Mouse (Mus musculus): ENCODE measurements around the gene Eme1. TPM values are rescaled to one million over a fixed set of nuclear protein-coding genes. Genes with fewer than 3 reads are reported as not detected.
"Not testable (repeated sequence)": the region's sequence is repeated elsewhere in the genome, so short reads cannot be mapped to it uniquely, and the experiment has no call there.

The Eme1 gene
- total RNA-seq (2017): 12.4 and 20.9 TPM in 2 replicates

DNA sequence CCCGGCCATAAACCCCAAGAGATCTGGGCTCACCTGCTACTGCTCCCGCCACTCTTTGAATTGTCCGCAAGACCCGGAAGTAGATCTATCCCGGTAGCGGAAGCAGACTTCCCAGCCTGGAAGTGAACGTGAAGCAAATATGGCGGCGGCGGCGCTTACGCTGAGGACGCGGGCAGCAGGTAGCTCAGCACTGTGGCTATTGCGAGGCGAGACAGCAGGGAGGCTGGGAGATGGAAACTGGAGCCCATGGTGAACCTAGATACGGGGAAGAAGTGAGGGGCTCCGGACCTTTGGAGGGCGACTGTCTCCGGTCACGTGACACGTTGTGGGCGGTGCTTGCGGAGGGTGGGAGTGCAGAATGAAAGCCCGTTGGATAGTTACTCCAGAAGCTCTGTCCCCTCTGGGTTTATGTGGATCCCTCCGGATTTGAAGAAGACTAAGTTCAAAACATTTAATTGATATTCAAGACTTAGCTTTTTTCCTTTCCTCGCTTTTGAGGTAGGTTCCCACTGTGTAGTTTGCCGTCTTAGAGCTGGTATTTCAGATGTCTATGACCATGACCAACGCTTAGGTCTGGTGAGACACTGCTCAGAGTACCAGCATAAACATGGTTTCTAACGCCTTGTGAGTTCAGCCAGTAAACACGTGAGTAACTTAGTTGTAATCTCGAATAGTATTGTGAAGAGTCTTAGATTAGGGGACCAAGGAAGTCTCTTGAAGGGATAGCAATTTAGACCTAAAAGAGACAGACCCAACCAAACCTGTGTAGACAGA lies at the start of gene Eme1, which contains the start of gene Mrpl27:
Gene Eme1, minus strand, starts transcription at position 302 of the 774 bp plus-strand sequence.
Gene Mrpl27, plus strand, starts transcription at position 105 of the 774 bp plus-strand sequence.
- peak; percentile 91 to 93 for ATAC-seq (replicated peaks in 1 of 2; ENCODE audit: insufficient read depth in 1 of 2, low FRiP score in 2 of 2, low TSS enrichment in 1 of 2, low read depth in 1 of 2, poor library complexity in 2 of 2, severe bottlenecking in 2 of 2)

DNA sequence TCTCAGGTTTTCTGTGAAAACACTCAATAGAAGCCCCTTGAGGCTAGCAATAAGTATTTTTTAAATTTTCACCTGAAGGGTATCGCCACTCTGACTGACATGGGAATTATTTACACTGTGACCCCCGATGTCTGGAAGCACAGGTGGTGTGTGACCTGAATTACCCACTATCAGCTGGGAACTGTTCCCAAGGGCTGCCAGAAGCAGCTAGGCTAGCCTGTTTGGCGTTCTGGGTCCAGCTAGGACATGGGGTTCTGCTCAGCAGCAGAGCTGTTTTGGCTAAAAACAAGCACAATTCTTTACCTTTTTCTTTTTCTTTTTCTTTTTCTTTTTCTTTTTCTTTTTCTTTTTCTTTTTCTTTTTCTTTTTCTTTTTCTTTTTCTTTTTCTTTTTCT lies 48.4 kb upstream of the Eme1 start:
- ATAC-seq (replicated peaks in 1 of 2; ENCODE audit: insufficient read depth in 1 of 2, low FRiP score in 2 of 2, low TSS enrichment in 1 of 2, low read depth in 1 of 2, poor library complexity in 2 of 2, severe bottlenecking in 2 of 2): no peak

DNA sequence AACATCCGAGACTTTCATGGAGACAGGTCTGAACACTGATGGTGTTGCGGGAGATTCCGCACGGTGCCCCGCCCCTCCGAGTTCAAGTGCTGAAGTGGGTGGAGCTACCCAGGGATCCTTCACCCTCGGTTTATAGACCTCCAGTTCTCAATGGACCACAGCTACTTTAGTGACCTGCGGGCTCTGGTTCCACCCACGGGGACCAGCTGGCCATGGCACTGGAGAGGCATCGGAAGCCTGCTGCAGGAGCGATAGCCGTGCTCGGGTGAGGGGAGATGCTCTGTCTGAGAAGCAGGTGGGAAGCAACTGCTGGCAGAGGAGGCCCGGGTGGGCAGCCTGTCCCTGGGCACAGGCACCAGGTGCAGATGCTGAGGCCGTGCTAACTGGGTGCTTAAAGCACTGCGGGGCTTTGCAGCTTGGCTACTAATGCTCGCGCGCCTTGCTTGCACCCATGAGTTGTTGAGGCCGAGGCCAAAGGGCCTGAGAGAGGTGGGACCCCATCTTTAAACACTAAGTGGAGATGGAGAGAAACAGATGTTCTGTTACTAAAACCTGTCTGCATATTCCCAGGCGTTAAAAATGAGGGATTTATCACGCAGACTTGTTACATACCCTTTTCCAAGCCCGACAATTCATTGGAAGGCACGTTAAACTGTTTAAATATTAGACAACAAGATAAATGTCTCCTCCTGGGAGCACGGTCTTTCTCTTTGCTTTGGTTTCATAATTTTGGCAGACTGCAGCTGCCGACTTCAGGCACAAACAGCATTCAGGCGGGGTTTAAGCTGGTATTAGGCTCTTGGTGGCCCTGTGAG lies 47.8 kb upstream of the Eme1 start:
- no peak for ATAC-seq (replicated peaks in 1 of 2; ENCODE audit: insufficient read depth in 1 of 2, low FRiP score in 2 of 2, low TSS enrichment in 1 of 2, low read depth in 1 of 2, poor library complexity in 2 of 2, severe bottlenecking in 2 of 2)

- ATAC-seq (replicated peaks in 1 of 2; ENCODE audit: insufficient read depth in 1 of 2, low FRiP score in 2 of 2, low TSS enrichment in 1 of 2, low read depth in 1 of 2, poor library complexity in 2 of 2, severe bottlenecking in 2 of 2): no peak
These were observed 45.6 kb upstream of the Eme1 start for GRCm38 (mm10) chr11:94699399-94699798.

DNA sequence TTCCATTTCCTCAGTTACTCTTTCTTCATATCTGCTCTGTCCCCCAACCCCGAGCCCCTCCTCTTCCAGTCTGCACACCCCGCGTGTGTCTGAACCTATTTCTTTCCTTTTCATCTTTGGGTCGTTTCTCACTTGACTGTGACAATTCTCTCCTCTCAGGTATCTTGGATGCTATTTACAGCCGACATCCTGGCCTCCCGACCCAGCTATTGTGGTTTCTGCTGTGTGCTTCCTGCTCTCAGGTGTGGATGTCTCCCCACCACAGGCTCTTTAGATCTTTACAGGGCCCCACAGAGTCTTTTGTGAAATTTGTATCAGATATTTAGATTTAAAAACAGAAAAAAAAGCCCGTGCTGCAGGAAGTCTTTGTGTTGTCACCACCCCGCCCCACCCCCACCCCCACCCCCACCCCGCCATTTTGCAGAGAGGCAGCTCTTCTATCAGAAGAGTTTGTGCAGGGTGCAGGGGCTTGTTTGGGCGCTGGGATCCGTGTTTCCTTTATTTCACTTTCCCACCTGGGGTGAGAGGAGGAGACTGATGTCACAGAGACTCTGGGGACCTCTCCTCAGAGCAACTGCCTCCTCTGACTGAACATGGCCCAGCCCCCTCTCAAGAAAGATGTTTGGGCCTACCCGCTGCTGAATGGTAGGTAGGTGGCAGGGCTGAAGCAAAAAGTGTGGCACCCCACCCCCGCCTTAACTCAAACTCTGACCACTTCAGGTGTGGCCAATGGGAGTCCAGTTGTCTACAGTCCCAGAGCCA lies 44.1 kb upstream of the Eme1 start:
- ATAC-seq (replicated peaks in 1 of 2; ENCODE audit: insufficient read depth in 1 of 2, low FRiP score in 2 of 2, low TSS enrichment in 1 of 2, low read depth in 1 of 2, poor library complexity in 2 of 2, severe bottlenecking in 2 of 2): no peak

DNA sequence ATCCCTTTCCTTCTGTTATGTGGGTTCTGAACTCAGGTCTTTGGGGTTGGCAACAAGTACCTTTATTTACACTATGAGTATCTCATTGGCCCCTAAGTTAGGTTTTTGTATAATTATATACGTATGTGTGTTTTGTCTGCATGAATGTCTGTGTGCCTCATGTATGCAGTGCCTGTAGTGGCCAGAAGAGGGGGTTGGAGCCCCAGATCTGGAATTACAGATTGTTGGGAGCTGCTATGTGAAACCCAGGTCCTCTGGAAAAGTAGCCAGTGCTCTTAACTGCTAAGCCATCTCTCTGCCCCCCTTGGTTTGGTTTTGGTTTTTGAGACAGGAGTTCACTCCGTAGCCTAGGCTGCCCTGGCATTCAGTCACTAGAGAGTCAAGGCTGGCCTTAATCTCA lies 43.4 kb upstream of the Eme1 start:
- ATAC-seq (replicated peaks in 1 of 2; ENCODE audit: insufficient read depth in 1 of 2, low FRiP score in 2 of 2, low TSS enrichment in 1 of 2, low read depth in 1 of 2, poor library complexity in 2 of 2, severe bottlenecking in 2 of 2): no peak

DNA sequence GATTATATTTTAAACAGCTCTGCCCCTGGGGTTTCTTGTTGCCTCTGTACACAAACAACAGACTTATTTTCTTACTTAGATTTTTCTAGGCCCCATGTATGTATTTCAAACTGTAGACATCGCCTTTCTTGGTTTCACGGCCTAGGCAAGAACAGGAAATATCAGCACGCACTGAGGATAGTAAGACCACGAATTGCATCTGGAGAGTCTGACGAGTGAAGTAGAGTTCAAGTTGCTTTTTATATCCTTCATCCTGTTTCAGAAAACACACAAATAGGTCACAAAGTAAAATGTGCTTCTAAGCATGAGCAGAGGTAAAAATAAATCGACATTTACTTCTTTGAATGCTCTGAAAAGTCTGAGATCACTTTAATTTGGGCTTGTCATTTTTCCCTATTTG lies 41.7 kb upstream of the Eme1 start:
- no peak for ATAC-seq (replicated peaks in 1 of 2; ENCODE audit: insufficient read depth in 1 of 2, low FRiP score in 2 of 2, low TSS enrichment in 1 of 2, low read depth in 1 of 2, poor library complexity in 2 of 2, severe bottlenecking in 2 of 2)

DNA sequence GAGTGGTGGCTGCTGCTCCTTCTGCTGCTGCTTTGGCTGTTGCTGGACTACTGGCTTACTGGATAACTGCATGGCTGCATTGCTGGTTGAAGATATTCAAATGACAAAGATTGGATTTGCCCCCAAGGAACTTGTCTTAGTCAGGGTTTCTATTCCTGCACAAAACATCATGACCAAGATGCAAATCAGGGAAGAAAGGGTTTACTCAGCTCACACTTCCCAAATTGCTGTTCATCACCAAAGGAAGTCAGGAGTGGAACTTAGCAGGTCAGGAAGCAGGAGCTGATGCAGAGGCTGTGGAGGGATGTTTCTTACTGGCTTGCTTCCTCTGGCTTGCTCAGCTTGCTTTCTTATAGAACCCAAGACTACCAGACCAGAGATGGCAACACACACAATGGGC lies 38.7 kb upstream of the Eme1 start:
- ATAC-seq (replicated peaks in 1 of 2; ENCODE audit: insufficient read depth in 1 of 2, low FRiP score in 2 of 2, low TSS enrichment in 1 of 2, low read depth in 1 of 2, poor library complexity in 2 of 2, severe bottlenecking in 2 of 2): not testable (repeated sequence)

DNA sequence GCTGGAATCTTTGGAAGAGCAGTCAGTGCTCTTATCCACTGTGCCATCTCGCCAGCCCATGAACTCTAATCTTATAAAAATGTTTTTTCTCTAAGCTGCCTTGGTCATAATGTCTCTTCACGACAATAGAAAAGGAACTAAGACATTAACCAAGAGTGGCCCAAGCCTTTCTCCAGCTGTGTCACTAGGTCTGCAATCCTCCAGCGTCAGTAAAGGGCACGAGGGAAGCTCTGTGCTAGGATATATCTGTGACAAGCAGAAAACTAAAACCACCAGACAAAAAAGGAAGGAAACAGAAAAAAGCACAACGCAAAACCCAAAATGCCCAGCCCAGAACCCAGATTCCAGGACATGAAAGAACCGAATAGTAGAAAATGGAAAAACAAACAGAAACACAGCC lies 33.4 kb upstream of the Eme1 start:
- peak in 1 of 2 experiments; percentile 39; a peak in 1 of 4 replicates for ATAC-seq (replicated peaks in 1 of 2; ENCODE audit: insufficient read depth in 1 of 2, low FRiP score in 2 of 2, low TSS enrichment in 1 of 2, low read depth in 1 of 2, poor library complexity in 2 of 2, severe bottlenecking in 2 of 2)

GRCm38 (mm10) chr11:94682427-94682826 lies 28.7 kb upstream of the Eme1 start:
- ATAC-seq (replicated peaks in 1 of 2; ENCODE audit: insufficient read depth in 1 of 2, low FRiP score in 2 of 2, low TSS enrichment in 1 of 2, low read depth in 1 of 2, poor library complexity in 2 of 2, severe bottlenecking in 2 of 2): no peak

DNA sequence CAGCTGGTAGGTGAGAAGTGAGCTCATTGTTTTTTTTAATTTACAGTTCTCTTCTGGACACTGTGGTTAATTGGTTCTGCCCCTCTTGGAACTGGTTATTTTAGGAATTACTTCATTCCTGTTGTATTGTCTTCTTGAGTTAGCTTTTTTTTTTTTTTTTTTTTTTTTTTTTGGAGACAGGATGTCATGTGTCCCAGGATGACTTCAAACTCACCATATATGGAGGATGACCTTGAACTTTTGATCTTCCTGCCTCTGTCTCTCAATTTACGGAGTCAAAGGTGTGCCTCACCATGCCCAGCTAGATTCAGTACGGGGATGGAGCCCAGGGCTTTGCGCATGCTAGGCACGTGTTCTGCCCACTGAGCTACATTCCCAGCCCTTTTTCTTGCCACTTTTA lies 27.9 kb upstream of the Eme1 start:
- no peak for ATAC-seq (replicated peaks in 1 of 2; ENCODE audit: insufficient read depth in 1 of 2, low FRiP score in 2 of 2, low TSS enrichment in 1 of 2, low read depth in 1 of 2, poor library complexity in 2 of 2, severe bottlenecking in 2 of 2)

DNA sequence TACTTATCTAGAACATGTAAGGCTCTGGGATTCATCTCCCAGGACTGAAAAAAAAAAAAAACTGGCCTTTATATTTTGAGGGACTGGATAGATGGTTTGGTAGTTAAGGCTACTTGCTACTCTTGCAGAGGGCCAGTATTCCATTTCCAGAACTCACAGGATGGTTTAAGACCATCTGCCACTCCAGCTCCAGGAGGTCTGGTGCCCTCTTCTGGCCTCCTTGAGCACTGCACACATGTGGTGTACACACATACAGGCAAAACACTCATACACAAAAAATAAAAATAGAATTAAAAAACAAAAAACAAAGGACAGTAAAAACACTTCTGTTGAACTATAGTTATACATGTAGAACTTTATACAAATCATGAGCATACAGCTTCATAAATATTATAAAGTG lies 26.9 kb upstream of the Eme1 start:
- no peak for ATAC-seq (replicated peaks in 1 of 2; ENCODE audit: insufficient read depth in 1 of 2, low FRiP score in 2 of 2, low TSS enrichment in 1 of 2, low read depth in 1 of 2, poor library complexity in 2 of 2, severe bottlenecking in 2 of 2)

DNA sequence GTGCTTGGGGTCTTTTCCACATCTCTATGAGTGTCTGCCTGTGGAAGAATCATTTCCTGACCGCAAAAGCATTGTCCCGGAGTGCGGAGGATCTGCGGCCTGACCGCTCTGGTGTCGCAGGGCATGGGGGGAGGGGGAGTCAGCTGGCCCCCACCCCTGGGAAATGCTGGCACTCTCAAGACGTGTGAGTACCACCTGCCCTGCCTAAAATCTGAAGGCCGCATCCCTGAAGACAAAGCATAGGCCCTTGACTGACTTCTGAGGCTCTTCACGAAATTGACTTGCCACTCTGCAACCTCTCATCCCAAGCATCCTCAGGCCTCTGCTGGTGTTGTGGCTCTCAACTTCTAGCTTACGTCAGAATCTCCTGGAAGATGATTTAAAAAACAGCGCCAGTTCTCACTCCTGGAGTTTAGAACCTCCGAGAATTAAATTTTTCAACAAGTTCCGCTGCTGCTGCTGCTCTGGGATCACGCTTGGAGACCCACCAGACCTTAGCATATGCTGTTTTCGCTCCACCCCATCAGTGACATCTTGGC lies 23.9 kb upstream of the Eme1 start:
- peak in 1 of 2 experiments; percentile 26; a peak in 1 of 4 replicates for ATAC-seq (replicated peaks in 1 of 2; ENCODE audit: insufficient read depth in 1 of 2, low FRiP score in 2 of 2, low TSS enrichment in 1 of 2, low read depth in 1 of 2, poor library complexity in 2 of 2, severe bottlenecking in 2 of 2)

- peak; percentile 90 for ATAC-seq (replicated peaks in 1 of 2; ENCODE audit: insufficient read depth in 1 of 2, low FRiP score in 2 of 2, low TSS enrichment in 1 of 2, low read depth in 1 of 2, poor library complexity in 2 of 2, severe bottlenecking in 2 of 2)
These were observed 23.2 kb upstream of the Eme1 start, which contains the start of gene Xylt2 for GRCm38 (mm10) chr11:94676754-94677606. Xylt2 (minus strand) TSS chr11:94677515.

GRCm38 (mm10) chr11:94676308-94676707 lies 22.5 kb upstream of the Eme1 start:
- ATAC-seq (replicated peaks in 1 of 2; ENCODE audit: insufficient read depth in 1 of 2, low FRiP score in 2 of 2, low TSS enrichment in 1 of 2, low read depth in 1 of 2, poor library complexity in 2 of 2, severe bottlenecking in 2 of 2): no peak

GRCm38 (mm10) chr11:94675446-94675845 lies 21.7 kb upstream of the Eme1 start:
- ATAC-seq (replicated peaks in 1 of 2; ENCODE audit: insufficient read depth in 1 of 2, low FRiP score in 2 of 2, low TSS enrichment in 1 of 2, low read depth in 1 of 2, poor library complexity in 2 of 2, severe bottlenecking in 2 of 2): no peak

GRCm38 (mm10) chr11:94674984-94675383 lies 21.2 kb upstream of the Eme1 start:
- ATAC-seq (replicated peaks in 1 of 2; ENCODE audit: insufficient read depth in 1 of 2, low FRiP score in 2 of 2, low TSS enrichment in 1 of 2, low read depth in 1 of 2, poor library complexity in 2 of 2, severe bottlenecking in 2 of 2): no peak

All from hematopoietic stem cell, adult 5-6 weeks (primary cell).